Mouse (Mus musculus) forebrain, embryonic 11.5 days (tissue): Measurements from ENCODE around the gene Tbx6. TPM values are rescaled to one million over a fixed set of nuclear protein-coding genes. Genes with fewer than 3 reads are reported as not detected.

Source experiments
- ATAC-seq: fragments of 200-750 bp; cut with Nextera tagmentation; replicated peaks from 2 replicates; pipeline ENCODE4 v1.8.0; 2017; ENCODE audit warnings: moderate TSS enrichment; ENCODE audit not compliant: low FRiP score
- DNase-seq: peaks from one replicate; pipeline ENCODE4 v3.0.0-alpha.2; 2017; ENCODE audit warnings: low spot score
- H3K27ac ChIP-seq: fragments of 300-500 bp; sonication (generic); 2 replicates; pipeline ENCODE4 v1.5.1; 2014; ENCODE audit warnings: low read depth, low read length
- H3K27me3 ChIP-seq: fragments of 300-500 bp; sonication (generic); 2 replicates; pipeline ENCODE4 v1.6.1; 2014; ENCODE audit warnings: mild to moderate bottlenecking, low read length, mixed read lengths; ENCODE audit not compliant: control insufficient read depth, insufficient read depth
- H3K36me3 ChIP-seq: fragments of 300-500 bp; sonication (generic); 2 replicates; pipeline ENCODE4 v1.6.1; 2014; ENCODE audit warnings: mild to moderate bottlenecking, low read length, moderate library complexity, mixed read lengths; ENCODE audit not compliant: control insufficient read depth, insufficient read depth
- H3K4me1 ChIP-seq: fragments of 300-500 bp; sonication (generic); replicated peaks from 2 replicates; pipeline ENCODE4 v1.6.1; 2014; ENCODE audit warnings: low read length, mixed read lengths; ENCODE audit not compliant: control insufficient read depth, insufficient read depth
- H3K4me2 ChIP-seq: fragments of 300-500 bp; sonication (generic); 2 replicates; pipeline ENCODE4 v1.6.1; 2014; ENCODE audit warnings: low read depth, mild to moderate bottlenecking, low read length, moderate library complexity, mixed read lengths; ENCODE audit not compliant: severe bottlenecking
- H3K4me3 ChIP-seq: fragments of 300-500 bp; sonication (generic); 2 replicates; pipeline ENCODE4 v1.5.1; 2014; ENCODE audit warnings: low read depth, low read length
- H3K9ac ChIP-seq: fragments of 300-500 bp; sonication (generic); 2 replicates; pipeline ENCODE4 v1.6.1; 2014; ENCODE audit warnings: low read length
- H3K9me3 ChIP-seq: fragments of 300-500 bp; sonication (generic); 2 replicates; pipeline ENCODE4 v1.6.1; 2016; ENCODE audit warnings: low read length, mixed read lengths; ENCODE audit not compliant: control insufficient read depth
- WGBS: fragments of 180-500 bp; shearing (Covaris S2); extraction: QIAGEN DNeasy Blood & Tissue Kit; methylation state at CpG from one replicate; pipeline ENCODE4 v1.1.7; 2014; 5-methylcytosine and 5-hydroxymethylcytosine counted together
- polyA plus RNA-seq: library from polyadenylated mRNA; unstranded; fragments of >200 nt; fragmentation: Nextera tagmentation; extraction: Ambion mirVana; gene quantifications from 2 replicates; pipeline ENCODE4 v1.2.1, GENCODE M21; 2014

The Tbx6 gene
- 0.28 and 0.61 TPM in 2 replicates for polyA plus RNA-seq

DNA sequence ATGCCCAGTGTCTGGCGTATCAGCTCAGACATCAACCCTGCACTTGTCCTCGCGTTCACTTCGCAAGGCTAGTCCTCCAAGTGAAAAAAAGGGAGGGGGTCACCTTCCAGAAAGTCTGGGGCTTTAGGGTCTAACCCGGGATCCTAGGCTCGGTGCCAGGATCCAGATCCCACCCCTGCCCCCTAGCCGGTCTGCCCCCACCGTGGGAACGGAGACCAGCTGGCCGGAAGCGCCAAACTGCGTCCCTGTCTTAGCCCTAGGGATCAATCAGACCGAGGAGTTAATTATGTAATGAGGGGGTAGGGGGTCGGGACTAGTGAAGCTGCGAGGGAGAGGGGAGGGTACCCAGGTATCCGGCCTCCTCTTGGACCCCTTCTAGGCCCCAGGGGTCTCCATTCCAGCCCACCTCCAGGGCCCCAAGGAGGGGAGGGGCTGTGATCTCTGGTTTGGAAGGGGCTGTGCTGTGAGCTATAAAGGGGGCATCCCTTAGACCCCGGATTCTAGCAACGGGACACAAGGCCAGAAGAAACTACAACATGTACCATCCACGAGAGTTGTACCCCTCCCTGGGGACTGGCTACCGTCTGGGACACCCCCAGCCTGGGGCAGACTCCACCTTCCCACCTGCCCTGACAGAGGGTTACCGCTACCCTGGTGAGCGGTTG lies at the start of gene Tbx6:
Gene Tbx6, plus strand, starts transcription at position 513 of the 665 bp plus-strand sequence.
- 6% methylated on average over 22 of the region's 22 CpGs for WGBS
- DNase-seq: no peak

DNA sequence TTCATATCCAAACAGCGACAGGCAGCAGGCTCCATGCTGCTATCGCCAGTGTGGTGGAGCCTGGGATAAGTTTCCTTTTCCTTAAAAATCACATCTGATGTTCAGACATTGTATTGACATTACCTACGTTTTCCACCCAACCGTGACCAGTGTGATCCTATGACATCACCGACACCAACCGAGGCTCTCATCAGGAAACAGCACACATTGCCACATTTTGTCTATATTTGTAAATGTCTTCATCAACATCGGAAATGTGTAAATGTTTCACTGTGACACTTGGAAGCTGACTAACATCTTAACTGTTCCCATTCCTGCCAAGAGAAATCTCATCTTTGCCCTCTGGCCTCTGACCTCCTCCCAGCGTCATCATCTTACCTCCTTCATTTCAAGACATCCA lies 45.2 kb upstream of the Tbx6 start:
- no peak for DNase-seq
- Histone ChIP-seq H3K4me3 (no peak overlapping the region), H3K9me3 (no peaks in the 10 kb centered on the region), H3K27ac (no peak overlapping the region), H3K36me3 (no peaks in the 10 kb centered on the region), H3K27me3 (no peaks in the 10 kb centered on the region), H3K9ac (no peak overlapping the region), H3K4me2 (no peak overlapping the region), H3K4me1 (no peaks in the 10 kb centered on the region)
- WGBS: 85% methylated on average over 8 of the region's 8 CpGs
- no peak for ATAC-seq

More for the DNA sequence above, at the start of gene Tbx6:
- H3K9ac ChIP-seq: peak within 1 kb of the TSS; percentile 57
- H3K27me3 ChIP-seq: no peaks in the 10 kb centered on the region
- H3K27ac ChIP-seq: peak within 1 kb of the TSS; percentile 69
- ATAC-seq: peak; percentile 14
- no peaks in the 10 kb centered on the region for H3K9me3 ChIP-seq
- peaks cover 6% of the 10 kb centered on the region for H3K36me3 ChIP-seq
- peaks cover 22% of the 10 kb centered on the region for H3K4me1 ChIP-seq
- H3K4me2 ChIP-seq: peak within 1 kb of the TSS; percentile 83
- peak within 1 kb of the TSS; percentile 36 for H3K4me3 ChIP-seq

DNA sequence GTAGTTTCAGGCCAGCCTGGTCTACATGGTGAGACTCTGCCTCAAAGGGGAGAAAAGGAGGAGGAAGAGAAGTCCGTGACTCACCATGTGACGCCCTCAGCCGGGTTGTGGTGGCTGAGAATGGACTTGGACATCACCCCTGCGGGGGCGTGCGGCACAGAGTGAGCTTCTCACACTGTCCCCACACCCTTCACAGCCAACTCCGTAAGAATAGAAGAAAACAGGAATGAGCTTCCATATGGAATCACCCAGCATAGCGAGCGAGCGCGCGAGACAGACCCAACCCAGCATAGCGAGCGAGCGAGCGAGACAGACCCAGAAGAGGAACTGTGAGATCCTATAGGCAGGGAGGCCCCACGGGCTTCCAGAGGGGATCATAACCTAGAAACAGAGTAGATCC lies 41.7 kb upstream of the Tbx6 start:
- H3K4me2 ChIP-seq: no peak overlapping the region
- no peaks in the 10 kb centered on the region for H3K9me3 ChIP-seq
- H3K27ac ChIP-seq: no peak overlapping the region
- no peak for DNase-seq
- no peak overlapping the region for H3K4me3 ChIP-seq
- no peaks in the 10 kb centered on the region for H3K36me3 ChIP-seq
- ATAC-seq: no peak
- WGBS: 90% methylated on average over 17 of the region's 17 CpGs
- no peaks in the 10 kb centered on the region for H3K27me3 ChIP-seq
- H3K4me1 ChIP-seq: no peaks in the 10 kb centered on the region
- no peak overlapping the region for H3K9ac ChIP-seq

DNA sequence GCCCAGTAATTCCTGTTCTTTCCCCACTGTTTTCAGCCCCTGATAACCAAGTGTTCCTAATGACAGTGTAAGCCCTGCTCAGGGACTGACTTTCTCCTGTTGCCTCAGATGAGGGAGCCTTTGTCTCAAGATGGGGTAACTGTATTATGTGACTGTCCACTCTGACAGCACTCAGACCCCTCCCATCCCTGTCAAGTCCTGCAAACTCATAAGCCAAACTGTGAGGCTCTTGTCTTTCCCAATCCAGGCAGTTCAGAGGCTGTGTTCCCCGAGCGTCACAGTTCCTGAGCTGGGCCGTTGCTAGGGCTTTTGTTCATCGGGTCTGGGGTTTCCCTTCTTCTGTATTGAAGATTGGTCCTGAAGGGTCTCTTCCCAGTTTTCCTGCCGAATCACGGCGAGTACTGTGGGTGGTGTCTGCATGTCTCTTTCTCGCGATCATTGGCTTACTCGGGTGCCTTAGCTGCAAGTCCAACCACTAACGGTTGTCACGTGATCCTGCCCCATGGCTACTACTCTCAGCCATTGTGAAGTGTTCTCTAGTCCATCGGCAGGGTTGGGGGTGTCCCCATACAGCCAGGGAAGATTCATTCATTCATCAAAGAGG lies 41.0 kb upstream of the Tbx6 start:
- DNase-seq (no peak), ATAC-seq (no peak)
- Histone ChIP-seq H3K36me3 (no peaks in the 10 kb centered on the region), H3K9me3 (no peaks in the 10 kb centered on the region), H3K4me1 (no peaks in the 10 kb centered on the region), H3K4me3 (no peak overlapping the region), H3K27ac (no peak overlapping the region), H3K9ac (no peak overlapping the region), H3K27me3 (no peaks in the 10 kb centered on the region), H3K4me2 (no peak overlapping the region)
- 82% methylated on average over 13 of the region's 13 CpGs for WGBS

DNA sequence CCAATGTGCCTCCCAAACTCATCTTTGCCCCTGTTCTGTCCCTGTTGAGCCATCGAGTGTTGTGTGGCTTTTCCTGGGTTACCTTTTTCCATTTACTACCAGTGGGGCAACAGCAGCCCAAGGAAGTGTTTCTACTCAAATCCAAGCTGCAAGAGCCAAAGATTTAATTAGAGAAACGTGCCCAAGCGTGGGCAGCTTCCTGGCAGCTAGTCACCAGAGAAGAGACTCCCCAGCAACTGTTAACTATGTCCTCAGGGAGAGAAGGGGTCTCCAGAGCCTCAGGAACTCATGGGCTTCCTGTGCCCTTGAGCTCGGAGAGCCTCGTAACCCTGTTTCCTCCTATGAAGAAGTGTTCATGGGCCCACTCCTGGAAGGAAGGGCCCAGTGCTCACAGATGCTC lies 40.3 kb upstream of the Tbx6 start:
- H3K27ac ChIP-seq: no peak overlapping the region
- DNase-seq (no peak), ATAC-seq (no peak)
- H3K27me3 ChIP-seq: no peaks in the 10 kb centered on the region
- H3K9me3 ChIP-seq: no peaks in the 10 kb centered on the region
- H3K4me2 ChIP-seq: no peak overlapping the region
- H3K4me1 ChIP-seq: no peaks in the 10 kb centered on the region
- H3K36me3 ChIP-seq: no peaks in the 10 kb centered on the region
- WGBS: 79% methylated on average over 5 of the region's 5 CpGs
- H3K9ac ChIP-seq: no peak overlapping the region
- no peak overlapping the region for H3K4me3 ChIP-seq

DNA sequence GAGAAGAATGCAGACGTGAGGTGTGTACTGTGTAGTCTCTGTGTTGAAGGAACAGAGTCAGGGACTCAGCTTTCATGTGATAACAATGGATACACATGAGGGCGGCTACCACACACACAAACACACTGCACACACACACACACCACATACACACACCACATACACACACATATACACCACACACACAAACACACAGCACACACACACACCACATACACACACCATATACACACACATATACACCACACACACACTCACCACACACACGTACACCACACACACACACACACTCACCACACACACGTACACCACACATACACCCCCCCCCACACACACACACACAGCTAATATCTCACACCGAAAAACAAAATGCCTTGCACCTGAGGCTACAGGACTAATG lies 39.8 kb upstream of the Tbx6 start:
- Histone ChIP-seq H3K27me3 (no peaks in the 10 kb centered on the region), H3K4me1 (no peaks in the 10 kb centered on the region), H3K9me3 (no peaks in the 10 kb centered on the region), H3K9ac (no peak overlapping the region), H3K27ac (no peak overlapping the region), H3K4me2 (no peak overlapping the region), H3K4me3 (no peak overlapping the region), H3K36me3 (no peaks in the 10 kb centered on the region)
- DNase-seq (no peak), ATAC-seq (no peak)
- WGBS: 85% methylated on average over 5 of the region's 5 CpGs

DNA sequence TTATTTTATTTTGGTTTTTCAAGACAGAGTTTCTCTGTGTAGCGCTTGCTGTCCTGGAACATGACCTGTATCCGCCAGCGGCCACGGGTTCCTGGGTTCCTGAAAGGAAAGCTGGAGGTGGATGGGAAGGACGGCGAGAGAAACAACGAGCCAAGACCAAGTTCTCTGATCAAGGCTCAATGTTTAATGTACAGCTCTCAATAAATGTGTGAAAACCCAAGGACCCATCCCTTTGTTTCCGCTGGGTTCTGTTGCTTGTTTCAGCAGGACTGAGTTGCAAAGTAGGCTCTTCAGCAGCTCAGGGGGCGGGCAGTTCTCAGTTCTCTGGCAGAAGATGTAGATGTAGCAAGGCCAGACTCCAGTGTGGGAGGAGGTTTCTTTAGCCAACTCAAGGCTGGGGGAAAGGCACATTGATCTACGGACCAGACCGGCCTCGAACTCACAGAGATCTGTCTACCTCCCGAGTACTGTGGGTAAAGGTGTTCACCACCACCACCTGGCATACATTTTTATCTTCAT lies 39.3 kb upstream of the Tbx6 start:
- Histone ChIP-seq H3K9ac (no peak overlapping the region), H3K36me3 (no peaks in the 10 kb centered on the region), H3K27ac (no peak overlapping the region), H3K27me3 (no peaks in the 10 kb centered on the region), H3K9me3 (no peaks in the 10 kb centered on the region), H3K4me2 (no peak overlapping the region), H3K4me1 (no peaks in the 10 kb centered on the region), H3K4me3 (no peak overlapping the region)
- no peak for ATAC-seq
- no peak for DNase-seq
- WGBS: 92% methylated on average over 13 of the region's 13 CpGs

DNA sequence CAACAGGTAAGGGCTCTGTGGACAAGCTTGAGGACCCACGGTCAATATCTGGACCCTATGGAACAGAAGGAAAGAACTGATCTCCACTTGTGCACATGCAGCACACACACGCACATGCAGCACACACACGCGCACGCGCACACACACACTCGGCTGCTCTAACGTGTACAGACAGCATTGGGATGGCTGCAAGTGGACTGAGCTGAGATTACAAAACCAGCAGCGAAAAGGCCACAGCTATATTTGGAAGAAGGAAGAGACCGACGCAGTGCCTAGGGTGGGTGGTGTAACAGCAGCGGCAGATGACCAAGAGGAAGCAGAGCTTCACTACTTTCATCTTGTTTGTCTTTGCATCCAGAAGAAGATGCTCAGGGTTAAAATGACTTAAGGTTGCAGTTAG lies 35.2 kb upstream of the Tbx6 start:
- DNase-seq: no peak
- Histone ChIP-seq H3K27ac (no peak overlapping the region), H3K9ac (no peak overlapping the region), H3K9me3 (no peaks in the 10 kb centered on the region), H3K4me2 (no peak overlapping the region), H3K27me3 (no peaks in the 10 kb centered on the region), H3K4me1 (no peaks in the 10 kb centered on the region), H3K4me3 (no peak overlapping the region), H3K36me3 (no peaks in the 10 kb centered on the region)
- WGBS: 93% methylated on average over 12 of the region's 12 CpGs
- ATAC-seq: no peak

DNA sequence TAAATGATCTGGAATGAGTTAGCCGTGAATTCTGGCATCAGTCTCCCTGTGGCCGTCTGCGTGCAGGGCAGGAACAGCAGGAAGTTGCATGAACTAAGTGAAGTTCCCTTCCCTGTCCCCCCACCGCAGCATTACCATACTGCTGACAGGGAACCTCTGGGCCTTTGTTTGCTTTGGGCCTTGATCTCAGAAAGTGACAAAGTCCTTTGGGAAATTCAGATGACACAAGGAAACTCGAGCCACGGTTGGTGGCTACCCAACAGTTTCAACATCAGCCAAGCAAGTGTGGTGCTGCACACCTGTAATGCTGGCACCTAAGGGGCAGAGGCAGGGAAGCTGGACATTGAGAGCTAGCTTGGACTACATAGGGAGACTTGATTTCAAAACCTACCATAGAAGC lies 34.5 kb upstream of the Tbx6 start:
- WGBS: 50% methylated on average over 6 of the region's 6 CpGs
- Histone ChIP-seq H3K27me3 (no peaks in the 10 kb centered on the region), H3K4me3 (no peak overlapping the region)

More for the DNA sequence above, 34.5 kb upstream of the Tbx6 start:
- Histone ChIP-seq H3K9ac (no peak overlapping the region), H3K4me2 (no peak overlapping the region), H3K27ac (no peak overlapping the region), H3K4me1 (no peaks in the 10 kb centered on the region), H3K9me3 (no peaks in the 10 kb centered on the region), H3K36me3 (no peaks in the 10 kb centered on the region)
- ATAC-seq (no peak), DNase-seq (no peak)
